Mouse (Mus musculus) CH12.LX (cell line): ENCODE results near the gene Depdc1b. TPM values are rescaled to one million over a fixed set of nuclear protein-coding genes. Genes with fewer than 3 reads are reported as not detected.

ENCODE experiments used
- DNase-seq: peaks from one replicate; pipeline ENCODE4 v3.0.0-alpha.2; 2013; ENCODE audit errors: extremely low read depth
- H3K27ac ChIP-seq: 2 replicates; pipeline ENCODE4 v1.5.1; 2012; ENCODE audit warnings: low read depth, mild to moderate bottlenecking, control low read depth, moderate library complexity; ENCODE audit not compliant: insufficient read depth
- H3K27me3 ChIP-seq: replicated peaks from 2 replicates; pipeline ENCODE3; 2012; ENCODE audit warnings: inconsistent platforms
- H3K36me3 ChIP-seq, 2 experiments: replicated peaks in 1 of 2; 2 replicates each; pipeline versions ENCODE3 to v1.6.1; 2012; ENCODE audit warnings: inconsistent platforms in 1 of 2, low read length in 1 of 2, mild to moderate bottlenecking in 1 of 2, mixed read lengths in 1 of 2, moderate library complexity in 1 of 2; ENCODE audit not compliant: control insufficient read depth in 1 of 2, insufficient read depth in 1 of 2
- H3K4me1 ChIP-seq, 2 experiments: 2 replicates each; pipeline ENCODE4 v1.6.1; 2012; ENCODE audit warnings: inconsistent platforms in 1 of 2, moderate library complexity in 1 of 2; ENCODE audit not compliant: insufficient read depth in 2 of 2, control insufficient read depth in 1 of 2
- H3K4me2 ChIP-seq: 2 replicates; pipeline ENCODE4 v1.6.1; 2012; ENCODE audit warnings: low read depth, mild to moderate bottlenecking, control low read depth; ENCODE audit not compliant: poor library complexity, insufficient read depth, severe bottlenecking
- H3K4me3 ChIP-seq, 3 experiments: fragments of 150-350 bp in 1 of 3; sonication (generic) in 1 of 3; replicated peaks in 1 of 3; 2 replicates each; pipeline versions ENCODE3 to v1.5.1; 2011 to 2012; ENCODE audit warnings: low read depth in 2 of 3, low read length in 2 of 3, mild to moderate bottlenecking in 2 of 3, moderate library complexity in 2 of 3, control low read depth in 1 of 3, improper control_type of control experiment in 1 of 3, inconsistent platforms in 1 of 3, mixed read lengths in 1 of 3; ENCODE audit not compliant: poor library complexity in 1 of 3
- H3K79me2 ChIP-seq: replicated peaks from 2 replicates; pipeline ENCODE4 v1.6.1; 2012; ENCODE audit warnings: mild to moderate bottlenecking, moderate library complexity; ENCODE audit not compliant: control insufficient read depth, poor library complexity, insufficient read depth, severe bottlenecking; ENCODE audit errors: extremely low read depth
- H3K9ac ChIP-seq: 2 replicates; pipeline ENCODE4 v1.6.1; 2012; ENCODE audit warnings: low read depth, mild to moderate bottlenecking, control low read depth, moderate library complexity; ENCODE audit not compliant: insufficient read depth
- H3K9me3 ChIP-seq: replicated peaks from 2 replicates; pipeline ENCODE3; 2012; ENCODE audit warnings: low read length, inconsistent platforms, mixed read lengths
- CHD2 ChIP-seq: IDR thresholded peaks from 2 replicates; pipeline ENCODE4 v1.6.1; 2011; ENCODE audit warnings: low read length, improper control_type of control experiment
- E2F4 ChIP-seq: IDR thresholded peaks from 2 replicates; pipeline ENCODE4 v1.6.1; 2011; ENCODE audit warnings: low read depth, low read length, improper control_type of control experiment; ENCODE audit not compliant: insufficient replicate concordance
- ELF1 ChIP-seq: IDR thresholded peaks from 2 replicates; pipeline ENCODE4 v1.6.1; 2014; ENCODE audit warnings: low read depth, mild to moderate bottlenecking, inconsistent platforms, low read length, improper control_type of control experiment
- EP300 ChIP-seq: IDR thresholded peaks from 2 replicates; pipeline ENCODE4 v1.6.1; 2011; ENCODE audit warnings: low read length, improper control_type of control experiment
- ETS1 ChIP-seq: conservative IDR thresholded peaks from 2 replicates; pipeline ENCODE4 v1.6.1; 2012; ENCODE audit warnings: low read depth, mild to moderate bottlenecking, inconsistent platforms, low read length, improper control_type of control experiment, moderate library complexity
- HCFC1 ChIP-seq: IDR thresholded peaks from 2 replicates; pipeline ENCODE4 v1.6.1; 2012; ENCODE audit warnings: low read depth, mild to moderate bottlenecking, inconsistent platforms, low read length, improper control_type of control experiment
- IRF4 ChIP-seq: IDR thresholded peaks from 2 replicates; pipeline ENCODE4 v1.6.1; 2014; ENCODE audit warnings: low read depth, mild to moderate bottlenecking, inconsistent platforms, low read length, improper control_type of control experiment
- JUN ChIP-seq: IDR thresholded peaks from 2 replicates; pipeline ENCODE4 v1.6.1; 2011; ENCODE audit warnings: low read depth, mild to moderate bottlenecking, low read length, improper control_type of control experiment, moderate library complexity; ENCODE audit not compliant: insufficient read depth
- MAFK ChIP-seq: IDR thresholded peaks from 2 replicates; pipeline ENCODE4 v1.6.1; 2011; ENCODE audit warnings: low read length, improper control_type of control experiment; ENCODE audit not compliant: insufficient replicate concordance
- MAX ChIP-seq: IDR thresholded peaks from 2 replicates; pipeline ENCODE4 v1.6.1; 2011; ENCODE audit warnings: low read length, improper control_type of control experiment
- MEF2A ChIP-seq: IDR thresholded peaks from 2 replicates; pipeline ENCODE4 v1.6.1; 2014; ENCODE audit warnings: low read depth, mild to moderate bottlenecking, inconsistent platforms, low read length, improper control_type of control experiment, borderline replicate concordance
- MXI1 ChIP-seq: IDR thresholded peaks from 2 replicates; pipeline ENCODE4 v1.6.1; 2011; ENCODE audit warnings: mild to moderate bottlenecking, low read depth, low read length, improper control_type of control experiment
- MYC ChIP-seq: IDR thresholded peaks from 2 replicates; pipeline ENCODE4 v1.6.1; 2011; ENCODE audit warnings: low read depth, mild to moderate bottlenecking, improper control_type of control experiment, low read length
- NELFE ChIP-seq: IDR thresholded peaks from 2 replicates; pipeline ENCODE4 v1.6.1; 2011; ENCODE audit warnings: low read depth, low read length, improper control_type of control experiment
- NRF1 ChIP-seq: IDR thresholded peaks from 2 replicates; pipeline ENCODE4 v1.6.1; 2014; ENCODE audit warnings: low read depth, mild to moderate bottlenecking, inconsistent platforms, low read length, improper control_type of control experiment, moderate library complexity
- PAX5 ChIP-seq: IDR thresholded peaks from 2 replicates; pipeline ENCODE4 v1.6.1; 2012; ENCODE audit warnings: low read length, inconsistent platforms, mixed read lengths
- POLR2A ChIP-seq: IDR thresholded peaks from 2 replicates; pipeline ENCODE4 v1.6.1; 2011; ENCODE audit warnings: low read depth, mild to moderate bottlenecking, improper control_type of control experiment, low read length
- POLR2AphosphoS2 ChIP-seq: IDR thresholded peaks from 2 replicates; pipeline ENCODE4 v1.6.1; 2011; ENCODE audit warnings: low read depth, low read length, improper control_type of control experiment
- TCF12 ChIP-seq: IDR thresholded peaks from 2 replicates; pipeline ENCODE4 v1.6.1; 2014; ENCODE audit warnings: low read depth, mild to moderate bottlenecking, inconsistent platforms, low read length, improper control_type of control experiment
- ZC3H11A ChIP-seq: IDR thresholded peaks from 2 replicates; pipeline ENCODE4 v1.6.1; 2012; ENCODE audit warnings: low read depth, mild to moderate bottlenecking, inconsistent platforms, low read length, improper control_type of control experiment
- dilution Hi-C: fragments of 300-500 bp; cut with MboI; formaldehyde crosslinking; loops from 2 replicates; pipeline ENCODE4 v1.14.3; 2020; ENCODE audit warnings: low sequenced_read_pairs; ENCODE audit not compliant: extremely low pct_unique_long_range_greater_than_20kb, extremely low pct_ligation_motif_present
- in situ Hi-C: fragments of 300-500 bp; cut with MboI; formaldehyde crosslinking; loops from 3 replicates; pipeline ENCODE4 v1.14.3; 2019; ENCODE audit warnings: low sequenced_read_pairs, low pct_ligation_motif_present, low pct_unique_long_range_greater_than_20kb, mixed read lengths
- polyA plus RNA-seq: library from polyadenylated mRNA; unstranded; fragments of >175 nt; gene quantifications from 2 replicates; pipeline ENCODE4 v1.2.1, GENCODE M21; 2012; ENCODE audit warnings: low read depth; ENCODE audit not compliant: insufficient read length
- total RNA-seq, 2 experiments: library from RNA; depleted of rRNA; stranded (reverse); fragments of 300-350 nt in 1 of 2; fragments of >200 nt in 1 of 2; gene quantifications; 2 replicates each; pipeline ENCODE4 v1.2.3; 2012 to 2014

The Depdc1b gene
- total and polyA plus RNA-seq, 3 experiments: 11.1 to 17.8 (median 15.7) TPM

- dilution Hi-C loops (no loop called here), in situ Hi-C loops (loop anchor here (5.0 to 25.0 kb wide), 2 partner anchors 107 to 432 kb away; partner anchors contain the start of gene Elovl7)
- peaks cover 2% of the 10 kb centered on the region for H3K9me3 ChIP-seq
- peaks cover 6 to 28% of the 10 kb centered on the region in 2 experiments; a peak in 3 of 4 replicates for H3K4me1 ChIP-seq
- no peak overlapping the region for H3K27ac ChIP-seq
- H3K4me2 ChIP-seq: no peak overlapping the region
- H3K36me3 ChIP-seq: peaks cover 3 to 21% of the 10 kb centered on the region in 2 experiments
- 0 out of 2 replicates have a peak, but pooled peaks cover 3% of the 10 kb centered on the region for H3K79me2 ChIP-seq
- no peak for TF ChIP-seq IRF4
- no peak for TF ChIP-seq MEF2A
- TF ChIP-seq EP300: no peak
- TF ChIP-seq E2F4: no peak
- TF ChIP-seq ETS1: no peak
- no peak for TF ChIP-seq MYC
- TF ChIP-seq PAX5: no peak
- no peak overlapping the region for H3K4me3 ChIP-seq
- no peak overlapping the region for H3K9ac ChIP-seq
- H3K27me3 ChIP-seq: no peaks in the 10 kb centered on the region
- DNase-seq: no peak
Observed at GRCm38 (mm10) chr13:108319028-108319427, 2.9 kb downstream of the Depdc1b start.

- Histone ChIP-seq H3K9me3 (peaks cover 2% of the 10 kb centered on the region), H3K9ac (no peak overlapping the region), H3K4me1 (peaks cover 5 to 26% of the 10 kb centered on the region in 2 experiments; a peak in 3 of 4 replicates), H3K36me3 (peaks cover 12 to 33% of the 10 kb centered on the region in 2 experiments), H3K79me2 (0 out of 2 replicates have a peak, but pooled peaks cover 3% of the 10 kb centered on the region), H3K4me2 (no peak overlapping the region), H3K27me3 (no peaks in the 10 kb centered on the region), H3K27ac (no peak overlapping the region), H3K4me3 (no peak overlapping the region)
- in situ Hi-C loops: loop anchor here (25.0 kb wide), 1 partner anchor 433 kb away; no protein-coding TSS in a partner anchor
- TF ChIP-seq EP300: no peak
- TF ChIP-seq NELFE: no peak
- TF ChIP-seq ZC3H11A: no peak
- no peak for TF ChIP-seq HCFC1
- TF ChIP-seq JUN: no peak
- TF ChIP-seq MAX: no peak
- no peak for TF ChIP-seq MYC
- no peak for TF ChIP-seq ETS1
- TF ChIP-seq MXI1: no peak
- no peak for TF ChIP-seq CHD2
- no peak for TF ChIP-seq ELF1
- TF ChIP-seq MAFK: no peak
- TF ChIP-seq POLR2AphosphoS2: no peak
- no peak for TF ChIP-seq POLR2A
- TF ChIP-seq NRF1: no peak
- no peak for TF ChIP-seq TCF12
- DNase-seq: no peak
- dilution Hi-C loops: no loop called here
Observed at GRCm38 (mm10) chr13:108320216-108320615, 4.1 kb downstream of the Depdc1b start.
